Mouse (Mus musculus): ENCODE measurements at regions not wholly inside any gene's neighbourhood (a gene's known extent, or its start where the extent isn't known, plus 50 kb on each side); places are given as distances from the start of the nearest gene placed in this dataset.

GRCm38 (mm10) chr15:85664432-85664828 is 70.4 kb upstream of the Ppara start:
- H3K27me3 ChIP-seq (ENCODE audit: control insufficient read depth, insufficient read depth, low read length), result no peaks in the 10 kb centered on the region
- no peak for TF ChIP-seq POLR2A (IDR thresholded peaks at IDR 0.05; ENCODE audit: low read depth, low read length)
- no peak for TF ChIP-seq CTCF (IDR thresholded peaks at IDR 0.05; ENCODE audit: extremely low read depth, insufficient read depth, insufficient read length, insufficient replicate concordance)
- no peak overlapping the region for H3K27ac ChIP-seq (ENCODE audit: insufficient read depth, low read length)

GRCm38 (mm10) chr15:85665181-85665821 is 69.5 kb upstream of the Ppara start:
- Histone ChIP-seq H3K4me3 (ENCODE audit: extremely low read depth, insufficient read depth, insufficient read length) (no peak overlapping the region), H3K27me3 (ENCODE audit: control insufficient read depth, insufficient read depth, low read length) (peaks cover 5% of the 10 kb centered on the region), H3K27ac (ENCODE audit: insufficient read depth, low read length) (peak overlapping the region; percentile 47; the same call in 1 of the 2 replicates), H3K4me1 (ENCODE audit: control insufficient read depth, insufficient read depth, insufficient read length) (peaks cover 8% of the 10 kb centered on the region), H3K36me3 (ENCODE audit: control insufficient read depth, insufficient read depth, low read length) (peaks cover 6% of the 10 kb centered on the region; the same call in 1 of the 2 replicates)
- DNase-seq (ENCODE audit: low read depth in 1 of 2, low spot score in 2 of 2), result no peak
- WGBS, result 81% methylated on average over 12 of the region's 12 CpGs
- TF ChIP-seq CTCF (IDR thresholded peaks at IDR 0.05; ENCODE audit: extremely low read depth, insufficient read depth, insufficient read length, insufficient replicate concordance) (no peak), POLR2A (IDR thresholded peaks at IDR 0.05; ENCODE audit: low read depth, low read length) (no peak)

More at GRCm38 (mm10) chr15:85664432-85664828, 70.4 kb upstream of the Ppara start:
- no peaks in the 10 kb centered on the region for H3K4me1 ChIP-seq (ENCODE audit: control insufficient read depth, insufficient read depth, insufficient read length)
- H3K4me3 ChIP-seq (ENCODE audit: extremely low read depth, insufficient read depth, insufficient read length), result no peak overlapping the region
- no peak for DNase-seq (ENCODE audit: low read depth in 1 of 2, low spot score in 2 of 2)
- H3K36me3 ChIP-seq (ENCODE audit: control insufficient read depth, insufficient read depth, low read length), result peaks cover 6% of the 10 kb centered on the region; the same call in 1 of the 2 replicates
- 87% methylated on average over 10 of the region's 10 CpGs for WGBS

GRCm38 (mm10) chr15:85666496-85666895 is 68.3 kb upstream of the Ppara start:
- H3K4me3 ChIP-seq (ENCODE audit: extremely low read depth, insufficient read depth, insufficient read length), result peak overlapping the region; percentile 16; the same call in 1 of the 2 replicates
- no peak for DNase-seq (ENCODE audit: low read depth in 1 of 2, low spot score in 2 of 2)
- TF ChIP-seq POLR2A (IDR thresholded peaks at IDR 0.05; ENCODE audit: low read depth, low read length), result no peak
- no peak for TF ChIP-seq CTCF (IDR thresholded peaks at IDR 0.05; ENCODE audit: extremely low read depth, insufficient read depth, insufficient read length, insufficient replicate concordance)
- 79% methylated on average over 9 of the region's 9 CpGs for WGBS
- peak overlapping the region; percentile 67 for H3K27ac ChIP-seq (ENCODE audit: insufficient read depth, low read length)
- H3K27me3 ChIP-seq (ENCODE audit: control insufficient read depth, insufficient read depth, low read length), result peaks cover 16% of the 10 kb centered on the region
- H3K4me1 ChIP-seq (ENCODE audit: control insufficient read depth, insufficient read depth, insufficient read length), result peaks cover 13% of the 10 kb centered on the region
- no peaks in the 10 kb centered on the region; the same call in 1 of the 2 replicates for H3K36me3 ChIP-seq (ENCODE audit: control insufficient read depth, insufficient read depth, low read length)

- peak overlapping the region; percentile 6; the same call in 1 of the 2 replicates for H3K4me3 ChIP-seq (ENCODE audit: extremely low read depth, insufficient read depth, insufficient read length)
- 80% methylated on average over 12 of the region's 12 CpGs for WGBS
- H3K27ac ChIP-seq (ENCODE audit: insufficient read depth, low read length), result peak overlapping the region; percentile 62
Observed at GRCm38 (mm10) chr15:85667381-85667791, 67.4 kb upstream of the Ppara start.

GRCm38 (mm10) chr15:85667906-85668590 is 66.7 kb upstream of the Ppara start:
- DNase-seq (ENCODE audit: low read depth in 1 of 2, low spot score in 2 of 2), result no peak
- Histone ChIP-seq H3K27me3 (ENCODE audit: control insufficient read depth, insufficient read depth, low read length) (peaks cover 20% of the 10 kb centered on the region), H3K4me1 (ENCODE audit: control insufficient read depth, insufficient read depth, insufficient read length) (peaks cover 18% of the 10 kb centered on the region), H3K36me3 (ENCODE audit: control insufficient read depth, insufficient read depth, low read length) (no peaks in the 10 kb centered on the region; the same call in 1 of the 2 replicates), H3K27ac (ENCODE audit: insufficient read depth, low read length) (peak overlapping the region; percentile 62; the same call in 1 of the 2 replicates), H3K4me3 (ENCODE audit: extremely low read depth, insufficient read depth, insufficient read length) (no peak overlapping the region)
- no peak for TF ChIP-seq CTCF (IDR thresholded peaks at IDR 0.05; ENCODE audit: extremely low read depth, insufficient read depth, insufficient read length, insufficient replicate concordance)
- no peak for TF ChIP-seq POLR2A (IDR thresholded peaks at IDR 0.05; ENCODE audit: low read depth, low read length)
- 81% methylated on average over 7 of the region's 7 CpGs for WGBS

More at GRCm38 (mm10) chr15:85667381-85667791, 67.4 kb upstream of the Ppara start:
- no peaks in the 10 kb centered on the region; the same call in 1 of the 2 replicates for H3K36me3 ChIP-seq (ENCODE audit: control insufficient read depth, insufficient read depth, low read length)
- DNase-seq (ENCODE audit: low read depth in 1 of 2, low spot score in 2 of 2), result no peak
- peaks cover 18% of the 10 kb centered on the region for H3K4me1 ChIP-seq (ENCODE audit: control insufficient read depth, insufficient read depth, insufficient read length)
- H3K27me3 ChIP-seq (ENCODE audit: control insufficient read depth, insufficient read depth, low read length), result peaks cover 20% of the 10 kb centered on the region
- no peak for TF ChIP-seq CTCF (IDR thresholded peaks at IDR 0.05; ENCODE audit: extremely low read depth, insufficient read depth, insufficient read length, insufficient replicate concordance)
- TF ChIP-seq POLR2A (IDR thresholded peaks at IDR 0.05; ENCODE audit: low read depth, low read length), result no peak

- no peak for DNase-seq (ENCODE audit: low read depth in 1 of 2, low spot score in 2 of 2)
- WGBS, result 52% methylated on average over 9 of the region's 9 CpGs
- Histone ChIP-seq H3K4me3 (ENCODE audit: extremely low read depth, insufficient read depth, insufficient read length) (no peak overlapping the region), H3K27me3 (ENCODE audit: control insufficient read depth, insufficient read depth, low read length) (peaks cover 20% of the 10 kb centered on the region), H3K27ac (ENCODE audit: insufficient read depth, low read length) (peak overlapping the region; percentile 72), H3K36me3 (ENCODE audit: control insufficient read depth, insufficient read depth, low read length) (no peaks in the 10 kb centered on the region; the same call in 1 of the 2 replicates), H3K4me1 (ENCODE audit: control insufficient read depth, insufficient read depth, insufficient read length) (peaks cover 18% of the 10 kb centered on the region)
- no peak for TF ChIP-seq POLR2A (IDR thresholded peaks at IDR 0.05; ENCODE audit: low read depth, low read length)
- no peak for TF ChIP-seq CTCF (IDR thresholded peaks at IDR 0.05; ENCODE audit: extremely low read depth, insufficient read depth, insufficient read length, insufficient replicate concordance)
Observed at GRCm38 (mm10) chr15:85668871-85669651, 65.7 kb upstream of the Ppara start.

All from spleen, adult 2 months (tissue).